In genomic region chr3:153084226-153085095, GRCm38 (mm10) we compare ENCODE assay signal across 9 mouse cellular contexts.
DNase-seq lines count a peak whose midpoint lies in the region; ATAC-seq lines count a peak whose summit lies in the region.
"Had no signal": no experiment of that assay in that cellular context is flagged by ENCODE, and none has a peak within 500 bp of the region (broad histone marks: within the 10 kb centered on the region; RNA-seq: fewer than 3 reads in every experiment).

No protein-coding gene starts in this region.

- H3K4me1 ChIP-seq in heart, embryonic 11.5 days (ENCODE audit: control insufficient read depth, insufficient read depth, low read length): peaks cover 8% of the 10 kb centered on the region; the same call in 1 of the 2 replicates
- peaks cover 12% of the 10 kb centered on the region for H3K4me1 ChIP-seq in embryonic facial prominence, embryonic 15.5 days
- peaks cover 37% of the 10 kb centered on the region for H3K4me1 ChIP-seq in hindbrain, embryonic 13.5 days (replicated peaks)

- no peak overlapping the region for H3K9ac ChIP-seq in heart, embryonic 11.5 days (ENCODE audit: low read depth, low read length)
- no peak overlapping the region for H3K9ac ChIP-seq in embryonic facial prominence, embryonic 15.5 days
- peak overlapping the region; percentile 43 for H3K9ac ChIP-seq in hindbrain, embryonic 13.5 days

- H3K27ac ChIP-seq in heart, embryonic 11.5 days (ENCODE audit: low read depth, low read length): no peak overlapping the region
- no peak overlapping the region for H3K27ac ChIP-seq in embryonic facial prominence, embryonic 15.5 days (replicated peaks)
- H3K27ac ChIP-seq in hindbrain, embryonic 13.5 days: peak overlapping the region; percentile 77

- H3K4me3 ChIP-seq in heart, embryonic 11.5 days (ENCODE audit: low read depth, low read length): no peak overlapping the region
- H3K4me3 ChIP-seq in embryonic facial prominence, embryonic 15.5 days (replicated peaks): peak overlapping the region; percentile 0; the same call in 1 of the 2 replicates
- no peak overlapping the region for H3K4me3 ChIP-seq in hindbrain, embryonic 13.5 days
- H3K4me3 ChIP-seq: erythroblast, embryonic 14.5 days had no signal

- WGBS in heart, embryonic 11.5 days (ENCODE audit: insufficient replicate concordance): 63% methylated on average over 23 of the region's 23 CpGs
- WGBS in embryonic facial prominence, embryonic 15.5 days: 35% methylated on average over 23 of the region's 23 CpGs
- WGBS in hindbrain, embryonic 13.5 days: 32% methylated on average over 23 of the region's 23 CpGs

- no peaks in the 10 kb centered on the region for H3K36me3 ChIP-seq in heart, embryonic 11.5 days (ENCODE audit: control insufficient read depth, insufficient read depth, low read length)
- H3K36me3 ChIP-seq in embryonic facial prominence, embryonic 15.5 days: no peaks in the 10 kb centered on the region
- H3K36me3 ChIP-seq in hindbrain, embryonic 13.5 days: no peaks in the 10 kb centered on the region

- DNase-seq in heart, adult 11 months: peak; percentile 71
- DNase-seq in ZHBTc4 (ENCODE audit: low read depth, low spot score): peak; percentile 67
- DNase-seq in mesoderm, embryonic 11.5 days (ENCODE audit: low read depth, low spot score): peak; percentile 31
- peak; percentile 34 for DNase-seq in telencephalon, adult 2 months (ENCODE audit: low read depth, low spot score)
- DNase-seq in adrenal gland, postnatal 10 days: no peak

- ATAC-seq in heart, embryonic 11.5 days (replicated peaks; ENCODE audit: insufficient number of reproducible peaks, low FRiP score, low TSS enrichment): no peak
- ATAC-seq in embryonic facial prominence, embryonic 15.5 days (ENCODE audit: insufficient number of reproducible peaks, low FRiP score, low TSS enrichment, low read depth): peak; percentile 53; the same call in 1 of the 2 replicates
- peak; percentile 49 for ATAC-seq in hindbrain, embryonic 13.5 days (ENCODE audit: low FRiP score)

- H3K27me3 ChIP-seq in heart, embryonic 11.5 days (ENCODE audit: control insufficient read depth, insufficient read depth, low read length): no peaks in the 10 kb centered on the region
- no peaks in the 10 kb centered on the region for H3K27me3 ChIP-seq in embryonic facial prominence, embryonic 15.5 days
- peaks cover 21% of the 10 kb centered on the region for H3K27me3 ChIP-seq in hindbrain, embryonic 13.5 days

- no peak overlapping the region; the same call in 1 of the 2 replicates for H3K4me2 ChIP-seq in heart, embryonic 11.5 days
- peak overlapping the region; percentile 39 for H3K4me2 ChIP-seq in embryonic facial prominence, embryonic 15.5 days (replicated peaks)
- peak overlapping the region; percentile 35 for H3K4me2 ChIP-seq in hindbrain, embryonic 13.5 days

- no peaks in the 10 kb centered on the region for H3K9me3 ChIP-seq in heart, embryonic 11.5 days (replicated peaks; ENCODE audit: control insufficient read depth, low read length)
- H3K9me3 ChIP-seq in embryonic facial prominence, embryonic 15.5 days (replicated peaks): no peaks in the 10 kb centered on the region
- H3K9me3 ChIP-seq in hindbrain, embryonic 13.5 days: no peaks in the 10 kb centered on the region
